Mouse (Mus musculus): ENCODE data around the gene Olfr1461.

The Olfr1461 gene

GRCm38 (mm10) chr19:13162700-13163099, at the start of gene Olfr1461:
Olfr1461 (plus strand) TSS chr19:13163000.
- DNase-seq = no peak

DNA sequence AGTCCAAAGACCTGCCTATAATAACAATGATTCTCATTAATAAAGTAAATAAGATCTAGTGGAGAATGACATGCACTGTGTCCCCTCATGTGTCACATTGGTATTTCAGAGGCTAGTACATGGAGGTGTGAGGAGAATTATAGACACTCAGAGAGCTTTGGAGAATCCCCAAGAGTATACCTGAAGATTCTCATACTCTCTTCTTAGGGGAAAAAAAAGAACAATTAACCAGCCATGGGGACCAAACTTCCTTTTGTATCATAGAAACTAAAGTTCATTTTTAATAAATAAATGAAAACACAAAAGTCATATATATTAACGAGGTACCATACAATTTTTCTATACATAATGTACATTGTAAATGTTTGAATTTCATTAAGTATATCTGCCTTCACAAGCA, 13.4 kb upstream of the Olfr1461 start, which contains the start of gene Olfr1459:
Gene Olfr1459, minus strand, starts transcription at position 101 of the 400 bp plus-strand sequence.
- DNase-seq = no peak

DNA sequence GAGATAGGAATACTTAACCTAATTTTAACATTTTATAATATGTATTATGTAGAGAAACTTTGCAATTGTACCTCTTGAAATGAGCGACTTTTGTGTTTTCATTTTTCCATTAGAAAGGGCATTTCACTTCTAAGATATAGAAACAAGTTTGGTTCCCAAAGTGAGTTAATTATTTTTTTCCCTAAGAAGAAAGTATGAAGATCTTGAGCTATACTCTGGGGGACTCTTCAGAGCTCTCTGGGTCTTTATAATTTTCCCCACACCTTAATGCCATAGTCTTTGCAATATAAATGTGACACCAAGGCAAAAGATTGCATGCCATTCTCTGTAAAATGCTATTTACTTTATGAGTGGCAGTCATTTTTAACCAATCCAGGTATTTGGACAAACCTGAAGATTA, 22.6 kb downstream of the Olfr1461 start, which contains the start of gene Olfr1462:
Gene Olfr1462, plus strand, starts transcription at position 301 of the 400 bp plus-strand sequence.
- DNase-seq = no peak

Measured in kidney, adult 18-20 months (tissue).